Comparison of ENCODE assay signal across 27 mouse cellular contexts in genomic region chr15:94231246-94231645, GRCm38 (mm10).
DNase-seq lines count a peak whose midpoint lies in the region; ATAC-seq lines count a peak whose summit lies in the region.
"Had no signal": no experiment of that assay in that cellular context is flagged by ENCODE, and none has a peak within 500 bp of the region (broad histone marks: within the 10 kb centered on the region; RNA-seq: fewer than 3 reads in every experiment).

No protein-coding gene starts in this region.

- no peak overlapping the region for H3K4me3 ChIP-seq in embryonic facial prominence, embryonic 14.5 days (ENCODE audit: low read depth, low read length)
- H3K4me3 ChIP-seq in embryonic facial prominence, embryonic 10.5 days: no peak overlapping the region
- H3K4me3 ChIP-seq in kidney, embryonic 14.5 days (ENCODE audit: low read length): no peak overlapping the region
- H3K4me3 ChIP-seq in kidney, embryonic 15.5 days (replicated peaks): no peak overlapping the region
- H3K4me3 ChIP-seq: embryonic facial prominence, embryonic 13.5 days; erythroblast, embryonic 14.5 days; forebrain, embryonic 12.5 days; heart, embryonic 15.5 days; liver, embryonic 15.5 days; midbrain, embryonic 10.5 days; midbrain, embryonic 15.5 days had no signal

- H3K9ac ChIP-seq in embryonic facial prominence, embryonic 14.5 days (ENCODE audit: low read depth, low read length): no peak overlapping the region
- no peak overlapping the region for H3K9ac ChIP-seq in kidney, embryonic 14.5 days (ENCODE audit: low read depth, low read length)
- no peak overlapping the region for H3K9ac ChIP-seq in kidney, embryonic 15.5 days
- H3K9ac ChIP-seq: embryonic facial prominence, embryonic 13.5 days; forebrain, embryonic 12.5 days; heart, embryonic 15.5 days; liver, embryonic 15.5 days; lung, embryonic 14.5 days; midbrain, embryonic 15.5 days had no signal

- peak; percentile 38 for DNase-seq in embryonic facial prominence, embryonic 14.5 days (ENCODE audit: low spot score)
- DNase-seq in embryonic facial prominence, embryonic 10.5 days (ENCODE audit: low spot score): no peak
- DNase-seq in naive thymus-derived CD4-positive, alpha-beta T cell, adult 2 months (ENCODE audit: low read depth): peak; percentile 59
- peak; percentile 44 for DNase-seq in thymus, postnatal 25 days
- no peak for DNase-seq in Muller cell, postnatal 12 days (ENCODE audit: inconsistent ontology term)
- DNase-seq in urinary bladder, adult 18-20 months (ENCODE audit: low spot score in 2 of 2): no peak
- DNase-seq: adrenal gland, adult 8-10 months; cerebellum, adult 8-10 months; cerebellum, postnatal 25 days; embryo, embryonic 11 days; gastrocnemius, postnatal 10 days; heart, postnatal 36 days; kidney, adult 11 months; liver; lung, embryonic 14.5 days; lung, postnatal 14 days; right cerebral cortex, postnatal 25 days had no signal

- H3K36me3 ChIP-seq in embryonic facial prominence, embryonic 14.5 days (ENCODE audit: control insufficient read depth, insufficient read depth, low read length): no peaks in the 10 kb centered on the region
- no peaks in the 10 kb centered on the region for H3K36me3 ChIP-seq in embryonic facial prominence, embryonic 10.5 days (replicated peaks)
- no peaks in the 10 kb centered on the region for H3K36me3 ChIP-seq in kidney, embryonic 14.5 days (ENCODE audit: control insufficient read depth, insufficient read depth, low read length)
- H3K36me3 ChIP-seq in kidney, embryonic 15.5 days: no peaks in the 10 kb centered on the region
- H3K36me3 ChIP-seq: embryonic facial prominence, embryonic 13.5 days; forebrain, embryonic 12.5 days; heart, embryonic 15.5 days; liver, embryonic 15.5 days; midbrain, embryonic 10.5 days; midbrain, embryonic 15.5 days had no signal

- no peak for ATAC-seq in embryonic facial prominence, embryonic 14.5 days (ENCODE audit: low read depth)
- ATAC-seq in kidney, embryonic 14.5 days (ENCODE audit: low FRiP score, low TSS enrichment): no peak
- no peak for ATAC-seq in kidney, embryonic 15.5 days (replicated peaks; ENCODE audit: low FRiP score)
- ATAC-seq: midbrain, embryonic 15.5 days had no signal

- WGBS in embryonic facial prominence, embryonic 14.5 days: 24% methylated on average over 5 of the region's 5 CpGs
- 54% methylated on average over 5 of the region's 5 CpGs for WGBS in embryonic facial prominence, embryonic 10.5 days
- WGBS in kidney, embryonic 14.5 days: 40% methylated on average over 5 of the region's 5 CpGs
- 38% methylated on average over 5 of the region's 5 CpGs for WGBS in kidney, embryonic 15.5 days

- H3K9me3 ChIP-seq in embryonic facial prominence, embryonic 14.5 days (ENCODE audit: control insufficient read depth, low read length): 0 out of 2 replicates have a peak, but pooled peaks cover 4% of the 10 kb centered on the region
- no peaks in the 10 kb centered on the region for H3K9me3 ChIP-seq in embryonic facial prominence, embryonic 10.5 days
- H3K9me3 ChIP-seq in kidney, embryonic 14.5 days (ENCODE audit: control insufficient read depth, low read length): no peaks in the 10 kb centered on the region
- no peaks in the 10 kb centered on the region for H3K9me3 ChIP-seq in kidney, embryonic 15.5 days (replicated peaks)
- H3K9me3 ChIP-seq: embryonic facial prominence, embryonic 13.5 days; forebrain, embryonic 12.5 days; heart, embryonic 15.5 days; liver, embryonic 15.5 days; midbrain, embryonic 10.5 days; midbrain, embryonic 15.5 days had no signal

- H3K27ac ChIP-seq in embryonic facial prominence, embryonic 14.5 days (replicated peaks; ENCODE audit: low read depth, low read length): peak overlapping the region; percentile 25; the same call in 1 of the 2 replicates
- no peak overlapping the region for H3K27ac ChIP-seq in embryonic facial prominence, embryonic 10.5 days (replicated peaks)
- 0 out of 2 replicates have a peak overlapping the region, but pooled peaks have one; percentile 8 for H3K27ac ChIP-seq in kidney, embryonic 14.5 days (ENCODE audit: low read depth, low read length)
- H3K27ac ChIP-seq in kidney, embryonic 15.5 days: no peak overlapping the region
- H3K27ac ChIP-seq: embryonic facial prominence, embryonic 13.5 days; forebrain, embryonic 12.5 days; heart, embryonic 15.5 days; kidney, postnatal 0 days; liver, embryonic 15.5 days; midbrain, embryonic 10.5 days; midbrain, embryonic 15.5 days had no signal

- no peak overlapping the region for H3K4me2 ChIP-seq in embryonic facial prominence, embryonic 14.5 days (ENCODE audit: low read depth, low read length)
- no peak overlapping the region for H3K4me2 ChIP-seq in kidney, embryonic 14.5 days (replicated peaks; ENCODE audit: low read depth, low read length)
- no peak overlapping the region for H3K4me2 ChIP-seq in kidney, embryonic 15.5 days
- H3K4me2 ChIP-seq: embryonic facial prominence, embryonic 13.5 days; forebrain, embryonic 12.5 days; heart, embryonic 15.5 days; liver, embryonic 15.5 days; lung, embryonic 14.5 days; midbrain, embryonic 15.5 days had no signal

- H3K4me1 ChIP-seq in embryonic facial prominence, embryonic 14.5 days (ENCODE audit: control insufficient read depth, insufficient read depth, low read length): no peaks in the 10 kb centered on the region
- H3K4me1 ChIP-seq in embryonic facial prominence, embryonic 10.5 days: no peaks in the 10 kb centered on the region
- peaks cover 8% of the 10 kb centered on the region for H3K4me1 ChIP-seq in kidney, embryonic 14.5 days (ENCODE audit: control insufficient read depth, insufficient read depth, low read length)
- peaks cover 10% of the 10 kb centered on the region; the same call in 1 of the 2 replicates for H3K4me1 ChIP-seq in kidney, embryonic 15.5 days
- H3K4me1 ChIP-seq: forebrain, embryonic 12.5 days; liver, embryonic 15.5 days; midbrain, embryonic 10.5 days; midbrain, embryonic 15.5 days had no signal

- H3K27me3 ChIP-seq in embryonic facial prominence, embryonic 14.5 days (replicated peaks; ENCODE audit: control insufficient read depth, insufficient read depth, low read length): no peaks in the 10 kb centered on the region
- H3K27me3 ChIP-seq in embryonic facial prominence, embryonic 10.5 days (replicated peaks; ENCODE audit: low read depth, poor library complexity, severe bottlenecking): no peaks in the 10 kb centered on the region
- no peaks in the 10 kb centered on the region for H3K27me3 ChIP-seq in kidney, embryonic 14.5 days (ENCODE audit: control insufficient read depth, insufficient read depth, low read length)
- no peaks in the 10 kb centered on the region for H3K27me3 ChIP-seq in kidney, embryonic 15.5 days
- H3K27me3 ChIP-seq: embryonic facial prominence, embryonic 13.5 days; forebrain, embryonic 12.5 days; heart, embryonic 15.5 days; liver, embryonic 15.5 days; midbrain, embryonic 15.5 days had no signal

Comparison
In these comparisons a context has a peak if more than half of its experiments do, and no peak if none do; other contexts are left out.
1. DNase-seq: peak in embryonic facial prominence, embryonic 14.5 days (single experiment), naive thymus-derived CD4-positive, alpha-beta T cell, adult 2 months (single experiment) and thymus, postnatal 25 days (single experiment); none in embryonic facial prominence, embryonic 10.5 days (single experiment), Muller cell, postnatal 12 days (single experiment) and urinary bladder, adult 18-20 months (0 of 2).
2. H3K27ac ChIP-seq: peak in embryonic facial prominence, embryonic 14.5 days (single experiment) and kidney, embryonic 14.5 days (single experiment); none in embryonic facial prominence, embryonic 10.5 days (single experiment) and kidney, embryonic 15.5 days (single experiment).